Mouse (Mus musculus) adrenal gland, postnatal 25 days (tissue): ENCODE measurements around the gene Ing1. TPM values are rescaled to one million over a fixed set of nuclear protein-coding genes. Genes with fewer than 3 reads are reported as not detected.

Experiments used
- DNase-seq: peaks from one replicate; pipeline ENCODE4 v3.0.0; 2021; ENCODE audit warnings: mixed read lengths
- long read RNA-seq: library from polyadenylated mRNA; stranded (forward); transcript quantifications from one replicate; pipeline ENCODE4 v2.0.0, GENCODE M21; 2021
- total RNA-seq: library from RNA; stranded (reverse); gene quantifications from 2 replicates; pipeline ENCODE4 v1.2.3, GENCODE M21; 2021

Gene Ing1
- total RNA-seq, result 37.9 and 47.1 TPM in 2 replicates
- long read RNA-seq, transcript Ing1-201 (2 exons, 2,814 nt), result major isoform, 32 of 60 reads
- long read RNA-seq, transcript Ing1-202 (2 exons, 1,971 nt), result minor isoform, 14 of 60 reads
- long read RNA-seq, transcript Ing1-206 (2 exons, 1,866 nt), result minor isoform, 5 of 60 reads
- long read RNA-seq, partial matches to known transcripts, result 0 of 60 reads
- long read RNA-seq, other reads (novel, unspliced or antisense), result 6 of 60 reads

DNA sequence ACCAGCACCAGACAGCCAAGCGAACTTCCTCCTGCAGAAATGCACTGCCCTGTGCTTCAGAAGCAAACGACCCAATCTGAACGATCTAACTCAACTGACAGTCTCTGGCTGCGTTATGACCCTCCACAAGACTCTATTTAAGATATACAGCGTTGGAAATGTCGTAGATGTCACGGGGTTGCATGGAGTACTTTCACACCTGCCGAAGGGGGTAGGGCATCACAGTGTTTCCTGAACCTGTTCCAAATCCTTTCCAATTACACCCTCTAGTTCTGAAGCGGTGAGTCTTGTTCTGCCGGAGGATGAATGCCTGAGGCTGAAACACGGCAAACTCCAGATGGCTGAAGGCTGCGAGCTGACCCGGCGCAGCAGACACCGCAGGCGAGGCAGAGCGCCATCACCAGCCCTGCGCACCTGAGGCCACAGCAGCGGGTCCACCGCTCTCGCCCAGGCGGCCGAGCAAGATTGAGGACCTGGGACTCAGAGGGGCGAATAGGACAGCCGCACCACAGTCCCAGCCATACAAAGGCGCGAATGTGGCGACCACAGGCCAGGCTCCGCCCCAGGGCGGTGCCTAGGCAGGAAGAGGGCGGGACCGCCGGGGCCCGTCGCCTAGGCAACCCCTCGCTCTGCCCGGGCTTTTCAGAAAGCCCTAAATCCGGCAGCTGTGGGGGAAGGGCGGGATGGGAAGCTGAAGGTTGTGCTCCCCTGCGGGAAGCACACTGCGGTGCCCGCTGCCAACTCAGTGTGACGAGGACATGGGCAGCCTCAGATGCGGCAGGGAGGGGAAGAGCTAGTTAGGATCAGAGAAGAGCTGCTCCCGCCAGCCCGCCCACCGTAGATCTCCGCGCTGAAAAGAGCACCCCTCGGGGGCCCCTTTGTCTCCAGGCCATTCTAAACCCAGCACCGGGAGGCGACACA is at the start of gene Ing1:
Gene Ing1, plus strand, starts transcription at position 773 of the 921 bp plus-strand sequence.
- peak; percentile 95 for DNase-seq

DNA sequence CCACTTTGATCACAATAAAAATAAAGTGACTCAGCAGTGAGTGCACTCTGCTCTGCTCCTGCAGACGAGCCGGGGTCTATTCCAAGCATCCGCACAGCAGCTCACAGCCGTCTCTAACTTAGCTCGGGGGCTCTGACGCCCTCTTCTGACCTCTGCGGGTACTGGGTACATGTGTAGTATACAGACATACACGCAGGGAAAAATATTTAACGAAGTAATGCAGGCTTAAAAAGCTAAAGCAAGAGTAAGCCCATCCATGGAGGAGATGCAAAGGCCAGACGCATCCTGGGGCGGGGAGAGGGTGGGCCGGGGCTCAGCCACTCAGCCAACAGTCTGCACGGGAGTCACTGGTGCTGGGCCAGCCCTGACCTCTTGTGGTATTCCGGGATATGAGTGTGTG is 49.3 kb upstream of the Ing1 start:
- DNase-seq, result no peak

GRCm38 (mm10) chr8:11506802-11507201 is 48.6 kb upstream of the Ing1 start:
- DNase-seq, result peak; percentile 47

- DNase-seq, result no peak
Observed at GRCm38 (mm10) chr8:11508880-11509279, 46.5 kb upstream of the Ing1 start.

- DNase-seq, result no peak
Observed at GRCm38 (mm10) chr8:11510971-11511370, 44.4 kb upstream of the Ing1 start.

DNA sequence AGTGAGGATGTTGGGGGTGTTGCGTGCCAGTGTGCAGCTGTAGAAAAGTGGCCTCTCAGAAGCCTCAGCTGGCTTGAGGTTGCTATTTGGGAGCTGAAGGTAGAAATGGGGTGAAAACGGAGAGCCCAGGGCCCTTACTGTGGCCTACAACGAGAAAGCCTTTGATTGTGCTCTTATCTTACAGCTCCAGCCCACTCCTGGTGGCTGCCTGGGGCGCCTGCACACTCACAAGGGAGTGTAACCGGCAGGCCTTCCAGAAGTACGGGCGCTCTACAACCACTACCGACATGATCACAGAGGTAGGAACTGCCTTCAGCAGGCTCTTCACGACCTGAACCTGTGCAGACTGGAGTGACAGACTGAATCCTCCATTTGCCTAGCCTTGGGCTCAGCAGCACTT is 42.7 kb upstream of the Ing1 start:
- no peak for DNase-seq

DNA sequence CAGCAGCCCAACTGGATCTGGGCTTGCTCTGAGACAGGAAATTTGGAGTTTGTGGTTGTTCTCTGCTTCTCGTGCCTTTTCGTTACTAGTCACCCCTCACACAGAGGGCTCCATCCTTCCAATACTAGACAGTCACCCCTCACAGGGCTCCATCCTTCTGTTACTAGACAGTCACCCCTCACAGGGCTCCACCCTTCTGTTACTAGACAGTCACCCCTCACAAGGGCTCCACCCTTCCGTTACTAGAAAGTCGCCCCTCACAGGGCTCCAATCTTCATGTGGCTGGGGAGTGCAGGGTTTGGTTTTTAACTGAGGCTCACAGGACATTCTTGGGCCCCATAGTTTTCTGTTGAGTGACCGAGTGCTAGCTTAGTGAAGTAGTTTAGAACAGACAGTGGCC is 42.1 kb upstream of the Ing1 start:
- no peak for DNase-seq

GRCm38 (mm10) chr8:11516292-11516691 is 39.1 kb upstream of the Ing1 start:
- no peak for DNase-seq

DNA sequence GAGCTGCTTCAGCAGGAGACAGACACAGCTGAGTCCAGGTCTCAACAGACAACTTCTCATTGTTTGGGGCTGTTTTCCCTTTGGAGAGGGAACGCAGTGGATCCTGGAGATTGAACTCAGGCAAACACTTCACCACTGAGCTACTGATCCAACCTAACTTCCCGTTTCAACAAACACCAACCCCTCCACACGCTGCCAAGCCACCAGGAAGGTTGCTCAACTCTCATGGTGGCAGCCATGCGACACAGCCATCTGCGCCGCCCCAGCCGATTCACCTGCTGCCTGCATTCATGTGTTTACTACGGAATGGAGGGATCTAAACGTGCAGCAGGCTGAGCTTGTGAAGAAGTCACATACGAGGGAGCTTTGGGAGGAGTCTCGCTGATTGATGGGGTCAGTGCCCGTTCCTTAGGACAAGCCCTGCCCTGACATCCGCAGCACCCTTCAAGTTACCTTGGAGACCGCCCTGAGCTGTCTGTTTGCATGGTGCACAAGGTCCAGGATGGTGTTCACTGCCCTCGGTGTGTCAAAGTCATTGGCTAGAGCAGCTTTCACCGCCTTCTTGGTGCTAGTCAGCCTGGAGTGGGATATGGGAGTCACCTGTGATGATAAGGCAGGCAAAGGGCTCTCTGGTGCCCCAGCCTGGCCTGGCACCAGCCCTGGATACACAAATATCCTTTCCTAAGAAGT is 37.9 kb upstream of the Ing1 start:
- no peak for DNase-seq

DNA sequence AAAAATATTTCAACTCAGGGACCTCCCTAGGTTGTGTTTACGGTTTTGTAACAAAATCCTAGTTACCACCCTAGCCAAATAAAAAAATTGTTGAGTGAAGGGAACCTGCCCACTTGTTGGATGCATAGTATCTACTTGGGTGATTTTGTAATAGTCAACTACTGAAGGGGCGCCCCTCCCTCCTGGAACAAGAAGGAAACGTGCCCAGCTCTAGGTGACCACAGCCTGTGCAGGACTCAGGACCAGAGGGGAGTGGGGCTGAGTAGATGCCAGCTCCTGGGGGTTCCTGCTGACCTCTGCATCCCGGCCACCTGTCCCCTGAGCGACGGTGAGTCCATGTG is 37.3 kb upstream of the Ing1 start:
- no peak for DNase-seq

DNA sequence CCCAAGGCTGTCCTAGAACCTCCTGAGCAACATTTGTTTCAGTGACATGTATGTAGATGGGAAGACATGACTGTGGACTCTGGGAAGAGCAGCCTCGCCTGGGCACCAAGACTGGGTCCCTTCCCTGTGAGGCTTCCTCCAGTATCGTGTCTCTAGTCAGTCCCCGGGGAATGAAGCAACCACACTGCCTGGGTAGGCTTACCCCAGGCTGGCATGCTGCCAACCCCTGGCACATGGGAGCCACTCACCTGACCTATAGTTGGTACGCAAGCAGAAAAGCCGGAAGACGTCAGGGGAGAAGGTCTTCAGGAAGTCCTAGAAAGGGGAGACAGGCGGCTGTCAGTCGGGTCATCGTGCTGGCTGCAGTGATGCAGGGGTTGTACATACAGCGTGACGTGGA is 36.7 kb upstream of the Ing1 start:
- no peak for DNase-seq

DNA sequence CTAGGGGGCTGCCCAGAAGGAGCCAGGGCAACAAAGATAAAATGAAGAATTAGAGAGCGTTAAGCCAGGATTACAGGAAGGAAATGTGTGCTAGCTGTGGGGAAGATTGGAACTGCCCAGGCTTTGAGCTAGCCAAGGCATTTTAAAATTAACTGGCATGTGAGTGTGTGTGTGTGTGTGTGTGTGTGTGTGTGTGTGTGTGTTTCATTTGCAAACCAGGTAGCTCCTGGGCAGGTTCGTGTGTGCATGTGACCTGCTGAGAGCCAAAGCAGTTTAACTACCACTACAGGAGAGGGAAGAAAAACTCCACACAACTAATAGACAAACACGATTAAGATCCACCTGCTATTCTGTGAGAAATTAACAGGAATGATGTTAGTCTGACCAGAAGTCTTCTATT is 32.0 kb upstream of the Ing1 start:
- no peak for DNase-seq

- no peak for DNase-seq
Observed at GRCm38 (mm10) chr8:11530155-11530770, 25.1 kb upstream of the Ing1 start.

- no peak for DNase-seq
Observed at GRCm38 (mm10) chr8:11530849-11531248, 24.5 kb upstream of the Ing1 start.

DNA sequence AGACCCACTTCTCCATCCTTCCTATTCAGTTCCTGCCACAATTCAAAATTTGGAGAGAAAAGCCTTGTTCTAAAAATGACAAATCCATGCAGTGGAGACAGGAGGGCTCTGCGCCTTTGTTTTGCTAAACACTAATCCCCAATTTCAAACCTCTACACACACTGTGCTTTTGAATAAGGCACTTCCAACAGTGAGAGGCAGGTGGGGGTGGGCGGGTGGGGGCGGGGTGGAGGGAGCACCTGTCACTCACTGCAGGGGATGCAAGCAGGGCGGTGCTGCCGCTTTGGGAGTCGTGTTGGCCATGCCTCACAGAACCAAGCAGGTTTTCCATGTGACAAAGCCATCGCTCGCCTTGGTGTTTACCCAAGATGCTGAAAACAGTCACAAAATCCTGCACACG is 20.9 kb upstream of the Ing1 start:
- DNase-seq, result no peak

- no peak for DNase-seq
Observed at GRCm38 (mm10) chr8:11539049-11539448, 16.3 kb upstream of the Ing1 start.

- DNase-seq, result no peak
Observed at GRCm38 (mm10) chr8:11540182-11540581, 15.2 kb upstream of the Ing1 start.

GRCm38 (mm10) chr8:11542031-11542430 is 13.3 kb upstream of the Ing1 start:
- DNase-seq, result no peak

- DNase-seq, result no peak
Observed at GRCm38 (mm10) chr8:11542866-11543265, 12.5 kb upstream of the Ing1 start.

GRCm38 (mm10) chr8:11544386-11544785 is 11.0 kb upstream of the Ing1 start:
- DNase-seq, result peak; percentile 64

DNA sequence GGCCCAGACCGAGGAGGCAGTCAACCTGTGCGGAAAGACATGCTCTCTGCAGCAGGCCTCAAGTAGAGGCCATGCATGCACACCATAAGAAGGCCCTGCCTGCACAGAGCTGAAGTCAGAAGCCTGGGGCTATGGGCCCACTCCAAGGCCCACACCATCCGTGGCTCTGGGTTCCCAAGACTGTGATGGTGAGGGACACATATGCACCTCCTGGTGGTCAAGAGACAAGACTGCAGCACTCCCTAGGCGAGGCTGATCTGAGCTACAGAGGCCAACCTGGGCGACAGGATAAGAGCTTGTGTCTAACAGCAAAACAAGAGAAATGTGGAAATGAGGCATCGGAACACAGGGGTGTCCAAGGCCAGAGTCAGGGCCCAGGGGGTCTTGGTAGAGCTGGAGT is 8.3 kb upstream of the Ing1 start:
- DNase-seq, result no peak

GRCm38 (mm10) chr8:11549706-11550105 is 5.7 kb upstream of the Ing1 start:
- peak; percentile 48 for DNase-seq
